Mouse (Mus musculus): Measurements from ENCODE around the gene Reck. TPM values are rescaled to one million over a fixed set of nuclear protein-coding genes. Genes with fewer than 3 reads are reported as not detected.

Gene Reck
- polyA plus RNA-seq, 1 experiment from 2014 or later: 4.4 TPM

- WGBS: 96% methylated on average over 1 of the region's 1 CpGs
- no peak for ATAC-seq (replicated peaks)
Measured at GRCm38 (mm10) chr4:43920602-43921001, 45.3 kb downstream of the Reck start.

GRCm38 (mm10) chr4:43925125-43925524 lies 49.8 kb downstream of the Reck start:
- 81% methylated on average over 6 of the region's 6 CpGs for WGBS
- no peak overlapping the region for H3K4me3 ChIP-seq
- no peak overlapping the region for H3K9ac ChIP-seq (replicated peaks)
- peaks cover 26% of the 10 kb centered on the region for H3K36me3 ChIP-seq
- no peaks in the 10 kb centered on the region for H3K27me3 ChIP-seq
- H3K9me3 ChIP-seq: no peaks in the 10 kb centered on the region
- ATAC-seq (replicated peaks): no peak
- no peak overlapping the region for H3K4me2 ChIP-seq (replicated peaks)
- H3K4me1 ChIP-seq: no peaks in the 10 kb centered on the region
- no peak overlapping the region for H3K27ac ChIP-seq (replicated peaks)

More at GRCm38 (mm10) chr4:43920602-43921001, 45.3 kb downstream of the Reck start:
- H3K4me2 ChIP-seq (replicated peaks): no peak overlapping the region
- H3K36me3 ChIP-seq: 0 out of 2 replicates have a peak, but pooled peaks cover 3% of the 10 kb centered on the region
- H3K27ac ChIP-seq (replicated peaks): no peak overlapping the region
- no peak overlapping the region for H3K4me3 ChIP-seq
- no peaks in the 10 kb centered on the region for H3K4me1 ChIP-seq
- H3K9me3 ChIP-seq: no peaks in the 10 kb centered on the region
- H3K27me3 ChIP-seq: no peaks in the 10 kb centered on the region
- no peak overlapping the region for H3K9ac ChIP-seq (replicated peaks)

GRCm38 (mm10) chr4:43925779-43926178 lies 50.4 kb downstream of the Reck start:
- WGBS: 8% methylated on average over 3 of the region's 3 CpGs
- Histone ChIP-seq H3K9ac (replicated peaks) (no peak overlapping the region), H3K9me3 (no peaks in the 10 kb centered on the region), H3K36me3 (peaks cover 28% of the 10 kb centered on the region), H3K4me2 (replicated peaks) (no peak overlapping the region), H3K4me3 (no peak overlapping the region), H3K27me3 (no peaks in the 10 kb centered on the region), H3K27ac (replicated peaks) (no peak overlapping the region), H3K4me1 (no peaks in the 10 kb centered on the region)
- ATAC-seq (replicated peaks): peak; percentile 53; the same call in 1 of the 2 replicates

- ATAC-seq (replicated peaks): no peak
- H3K4me1 ChIP-seq: no peaks in the 10 kb centered on the region
- 92% methylated on average over 3 of the region's 3 CpGs for whole genome bisulfite sequencing
- H3K4me2 ChIP-seq (replicated peaks): no peak overlapping the region
- H3K4me3 ChIP-seq: no peak overlapping the region
- H3K27ac ChIP-seq (replicated peaks): no peak overlapping the region
- H3K9me3 ChIP-seq: no peaks in the 10 kb centered on the region
- H3K36me3 ChIP-seq: peaks cover 42% of the 10 kb centered on the region
- no peak overlapping the region for H3K9ac ChIP-seq (replicated peaks)
- H3K27me3 ChIP-seq: no peaks in the 10 kb centered on the region
Measured at GRCm38 (mm10) chr4:43927826-43928225, 52.5 kb downstream of the Reck start.

GRCm38 (mm10) chr4:43931877-43932276 lies 56.5 kb downstream of the Reck start:
- Histone ChIP-seq H3K9me3 (no peaks in the 10 kb centered on the region), H3K27ac (replicated peaks) (no peak overlapping the region), H3K9ac (replicated peaks) (no peak overlapping the region), H3K27me3 (no peaks in the 10 kb centered on the region), H3K4me1 (no peaks in the 10 kb centered on the region), H3K36me3 (peaks cover 42% of the 10 kb centered on the region), H3K4me3 (no peak overlapping the region), H3K4me2 (replicated peaks) (no peak overlapping the region)
- WGBS: 92% methylated on average over 4 of the region's 4 CpGs
- no peak for ATAC-seq (replicated peaks)

- Histone ChIP-seq H3K4me3 (no peak overlapping the region), H3K4me2 (replicated peaks) (no peak overlapping the region), H3K4me1 (no peaks in the 10 kb centered on the region), H3K27me3 (no peaks in the 10 kb centered on the region), H3K36me3 (peaks cover 24% of the 10 kb centered on the region; the same call in 1 of the 2 replicates), H3K27ac (replicated peaks) (no peak overlapping the region), H3K9me3 (no peaks in the 10 kb centered on the region), H3K9ac (replicated peaks) (no peak overlapping the region)
- no peak for ATAC-seq (replicated peaks)
- WGBS: 91% methylated on average over 4 of the region's 4 CpGs
Measured at GRCm38 (mm10) chr4:43936186-43936585, 60.9 kb downstream of the Reck start.

- H3K36me3 ChIP-seq: peaks cover 20% of the 10 kb centered on the region; the same call in 1 of the 2 replicates
Measured at GRCm38 (mm10) chr4:43936749-43937674, 61.7 kb downstream of the Reck start.

GRCm38 (mm10) chr4:43941315-43941714 lies 66.0 kb downstream of the Reck start:
- Histone ChIP-seq H3K4me2 (replicated peaks) (no peak overlapping the region), H3K36me3 (peaks cover 22% of the 10 kb centered on the region; the same call in 1 of the 2 replicates), H3K4me1 (no peaks in the 10 kb centered on the region), H3K9ac (replicated peaks) (no peak overlapping the region), H3K4me3 (no peak overlapping the region), H3K9me3 (no peaks in the 10 kb centered on the region), H3K27ac (replicated peaks) (no peak overlapping the region), H3K27me3 (no peaks in the 10 kb centered on the region)
- WGBS: 87% methylated on average over 5 of the region's 5 CpGs
- ATAC-seq (replicated peaks): no peak

More at GRCm38 (mm10) chr4:43936749-43937674, 61.7 kb downstream of the Reck start:
- H3K27me3 ChIP-seq: no peaks in the 10 kb centered on the region
- H3K9ac ChIP-seq (replicated peaks): no peak overlapping the region
- WGBS: 82% methylated on average over 14 of the region's 14 CpGs
- H3K27ac ChIP-seq (replicated peaks): no peak overlapping the region
- no peak overlapping the region for H3K4me2 ChIP-seq (replicated peaks)
- no peak overlapping the region for H3K4me3 ChIP-seq
- no peaks in the 10 kb centered on the region for H3K9me3 ChIP-seq
- H3K4me1 ChIP-seq: no peaks in the 10 kb centered on the region
- no peak for ATAC-seq (replicated peaks)

GRCm38 (mm10) chr4:43942421-43942820 lies 67.1 kb downstream of the Reck start:
- Histone ChIP-seq H3K4me3 (no peak overlapping the region), H3K4me2 (replicated peaks) (no peak overlapping the region), H3K27me3 (no peaks in the 10 kb centered on the region), H3K9me3 (no peaks in the 10 kb centered on the region), H3K36me3 (peaks cover 20% of the 10 kb centered on the region; the same call in 1 of the 2 replicates), H3K9ac (replicated peaks) (no peak overlapping the region), H3K27ac (replicated peaks) (no peak overlapping the region), H3K4me1 (no peaks in the 10 kb centered on the region)
- ATAC-seq (replicated peaks): no peak
- WGBS: 87% methylated on average over 8 of the region's 8 CpGs

GRCm38 (mm10) chr4:43947571-43947970 lies 72.2 kb downstream of the Reck start:
- WGBS: 84% methylated on average over 2 of the region's 2 CpGs

GRCm38 (mm10) chr4:43957292-43957845 lies 82.0 kb downstream of the Reck start, which contains the start of gene Glipr2:
Gene Glipr2 (plus strand): TSS chr4:43957401.
- no peaks in the 10 kb centered on the region for H3K9me3 ChIP-seq
- H3K27ac ChIP-seq (replicated peaks): peak within 1 kb of the TSS; percentile 50
- WGBS: under 1% methylated on average over 45 of the region's 45 CpGs
- H3K4me3 ChIP-seq: peak within 1 kb of the TSS; percentile 71
- no peaks in the 10 kb centered on the region for H3K27me3 ChIP-seq
- peaks cover 15% of the 10 kb centered on the region for H3K4me1 ChIP-seq
- peak within 1 kb of the TSS; percentile 63 for H3K9ac ChIP-seq (replicated peaks)
- peak; percentile 88 for ATAC-seq (replicated peaks)
- peak within 1 kb of the TSS; percentile 71 for H3K4me2 ChIP-seq (replicated peaks)
- no peaks in the 10 kb centered on the region for H3K36me3 ChIP-seq

More at GRCm38 (mm10) chr4:43947571-43947970, 72.2 kb downstream of the Reck start:
- H3K4me2 ChIP-seq (replicated peaks): no peak overlapping the region
- no peak overlapping the region for H3K9ac ChIP-seq (replicated peaks)
- no peak overlapping the region for H3K27ac ChIP-seq (replicated peaks)
- no peaks in the 10 kb centered on the region for H3K4me1 ChIP-seq
- no peaks in the 10 kb centered on the region for H3K27me3 ChIP-seq
- H3K4me3 ChIP-seq: no peak overlapping the region
- no peaks in the 10 kb centered on the region for H3K9me3 ChIP-seq
- H3K36me3 ChIP-seq: peaks cover 2% of the 10 kb centered on the region; the same call in 1 of the 2 replicates
- no peak for ATAC-seq (replicated peaks)

- peak overlapping the region; percentile 50 for H3K27ac ChIP-seq (replicated peaks)
- under 1% methylated on average over 26 of the region's 26 CpGs for WGBS
- no peaks in the 10 kb centered on the region for H3K27me3 ChIP-seq
- H3K4me3 ChIP-seq: peak overlapping the region; percentile 71
- peak overlapping the region; percentile 63 for H3K9ac ChIP-seq (replicated peaks)
- ATAC-seq (replicated peaks): peak; percentile 87
- peak overlapping the region; percentile 71 for H3K4me2 ChIP-seq (replicated peaks)
- no peaks in the 10 kb centered on the region for H3K9me3 ChIP-seq
- peaks cover 15% of the 10 kb centered on the region for H3K4me1 ChIP-seq
- no peaks in the 10 kb centered on the region for H3K36me3 ChIP-seq
Measured at GRCm38 (mm10) chr4:43957846-43958461, 82.6 kb downstream of the Reck start.
